Mouse (Mus musculus) neutrophil, adult 5-6 weeks (primary cell): ENCODE measurements around the gene Jdp2. TPM values are rescaled to one million over a fixed set of nuclear protein-coding genes. Genes with fewer than 3 reads are reported as not detected.

Experiments used
- ATAC-seq: fragments of 151-379, 151-347 bp; 2 replicates; pipeline ENCODE4 v1.8.0; 2017; ENCODE audit warnings: mild to moderate bottlenecking, moderate TSS enrichment; ENCODE audit not compliant: insufficient number of reproducible peaks, poor library complexity, low FRiP score, severe bottlenecking; ENCODE audit errors: extremely low read depth
- total RNA-seq: library from RNA; stranded (forward); fragments of 200-1000 nt; gene quantifications from 2 replicates; pipeline ENCODE4 v1.2.3, GENCODE M21; 2017

Gene Jdp2
- total RNA-seq, 1 experiment from 2014 or later: 67.7 TPM

DNA sequence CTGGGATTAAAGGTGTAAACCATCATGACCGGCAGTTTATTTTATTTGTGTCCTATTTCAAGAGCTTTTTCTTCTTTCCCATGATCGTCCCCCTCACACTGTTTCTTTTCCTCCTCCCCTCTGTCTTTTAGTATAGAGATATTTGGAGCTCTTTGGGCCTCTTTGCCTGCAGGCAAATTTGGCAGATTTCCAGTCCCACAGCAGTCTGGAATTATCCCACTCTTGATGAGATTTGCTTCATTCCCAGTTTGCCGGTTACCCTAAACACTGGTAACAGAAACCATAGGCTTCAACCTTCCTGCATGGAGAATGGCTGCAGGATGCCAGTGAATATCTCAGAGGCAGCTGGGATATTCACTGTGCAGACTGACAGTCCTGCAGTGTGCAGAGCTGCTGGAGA, 69.9 kb downstream of the Jdp2 start:
- no peak for ATAC-seq

- no peak for ATAC-seq
Observed at GRCm38 (mm10) chr12:85670080-85670479, 71.3 kb downstream of the Jdp2 start.

DNA sequence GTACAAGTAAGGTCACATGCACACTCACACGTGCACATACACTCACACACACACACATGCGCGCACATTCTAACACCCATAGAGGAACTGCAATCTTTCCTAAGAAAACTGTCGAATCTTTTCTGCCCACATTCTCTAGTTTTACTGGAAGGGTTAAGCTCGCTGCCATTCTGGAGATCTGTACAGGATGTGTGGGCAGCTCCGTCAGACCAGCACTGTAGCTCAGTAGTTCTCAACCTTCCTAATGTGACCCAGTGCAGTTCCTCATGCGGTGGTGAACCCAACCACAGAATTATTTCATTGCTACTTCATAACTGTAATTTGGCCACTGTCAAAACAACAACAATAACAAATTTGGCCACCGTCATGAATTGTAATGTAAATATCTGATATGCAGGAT, 75.1 kb downstream of the Jdp2 start:
- ATAC-seq: no peak

- no peak for ATAC-seq
Observed at GRCm38 (mm10) chr12:85679117-85679516, 80.3 kb downstream of the Jdp2 start.

DNA sequence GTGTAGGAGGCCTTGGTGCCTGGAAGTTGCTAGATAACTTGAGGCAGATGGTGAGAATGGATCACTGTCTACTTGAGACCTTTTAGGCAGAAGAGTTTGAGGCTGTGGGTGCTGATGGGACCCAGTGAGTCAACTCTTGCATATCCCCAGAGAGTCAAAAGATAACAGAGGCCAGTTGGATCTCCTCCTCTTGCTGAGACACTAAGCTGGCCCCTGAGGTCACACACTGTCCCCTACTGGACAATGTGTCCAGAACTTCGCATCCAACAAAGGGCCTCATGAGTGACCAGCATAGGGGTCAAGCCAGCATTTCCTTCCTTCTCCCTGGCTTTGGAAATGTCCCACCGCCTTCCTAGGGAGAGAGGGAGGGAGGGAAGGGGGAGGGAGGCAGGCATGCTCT, 81.0 kb downstream of the Jdp2 start:
- no peak for ATAC-seq

DNA sequence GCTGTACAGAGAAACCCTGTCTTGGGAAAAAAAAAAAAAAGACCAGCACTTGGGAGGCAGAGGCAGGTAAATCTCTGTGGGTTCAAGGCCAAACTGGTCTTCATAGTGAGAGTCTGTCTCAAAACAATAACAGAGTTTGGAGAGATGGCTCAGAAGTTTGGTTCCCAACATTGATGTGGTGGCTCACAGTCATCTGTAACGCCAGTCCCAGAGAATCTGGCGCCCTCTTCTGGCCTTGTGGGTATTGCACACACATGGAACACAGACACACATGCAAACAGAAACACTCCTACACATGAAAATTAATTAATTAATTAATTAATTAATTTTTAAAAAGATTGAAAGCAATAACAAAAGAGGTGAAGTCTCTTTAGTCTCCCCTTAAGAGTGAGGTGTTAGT, 83.5 kb downstream of the Jdp2 start:
- ATAC-seq: no peak

- no peak for ATAC-seq
Observed at GRCm38 (mm10) chr12:85684411-85685275, 85.8 kb downstream of the Jdp2 start.

DNA sequence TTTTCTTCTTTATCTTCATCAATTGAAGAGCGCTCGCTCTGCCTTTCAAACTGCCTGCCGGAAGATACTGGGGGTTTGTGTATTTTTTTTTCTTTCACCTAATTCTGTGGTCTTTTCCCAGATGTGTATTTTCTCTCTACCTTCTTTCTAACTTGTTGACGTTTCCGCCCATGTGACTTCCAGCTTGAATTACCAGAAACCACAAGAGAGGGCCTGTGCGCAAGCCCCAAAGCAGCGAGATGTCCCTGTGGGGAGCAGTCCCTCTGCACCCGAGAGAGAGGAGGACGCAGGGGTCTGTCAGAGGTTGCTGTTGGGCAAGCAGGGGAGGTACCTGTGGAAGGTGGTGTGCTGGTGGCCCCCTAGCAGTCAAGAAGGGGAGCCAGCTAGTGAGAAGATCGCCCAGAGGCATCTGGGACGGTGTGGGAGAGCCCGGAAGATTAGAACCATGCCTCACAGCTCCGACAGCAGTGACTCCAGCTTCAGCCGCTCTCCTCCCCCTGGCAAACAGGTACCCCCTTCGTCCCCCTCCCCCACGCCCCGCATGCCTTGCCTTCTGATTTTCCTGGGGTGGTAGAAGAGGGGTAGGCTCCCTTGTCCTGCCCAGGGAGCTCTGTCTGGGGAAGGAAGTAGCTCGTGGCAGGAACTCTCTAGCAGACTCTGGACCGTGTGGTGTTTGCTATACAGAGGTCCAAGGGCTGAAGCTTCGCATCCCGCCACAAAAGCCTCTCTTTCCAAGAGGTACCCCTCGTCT, 87.8 kb downstream of the Jdp2 start, which contains the start of gene Batf:
Gene Batf, plus strand, starts transcription at position 204 of the 751 bp plus-strand sequence.
- peak; percentile 49 for ATAC-seq

DNA sequence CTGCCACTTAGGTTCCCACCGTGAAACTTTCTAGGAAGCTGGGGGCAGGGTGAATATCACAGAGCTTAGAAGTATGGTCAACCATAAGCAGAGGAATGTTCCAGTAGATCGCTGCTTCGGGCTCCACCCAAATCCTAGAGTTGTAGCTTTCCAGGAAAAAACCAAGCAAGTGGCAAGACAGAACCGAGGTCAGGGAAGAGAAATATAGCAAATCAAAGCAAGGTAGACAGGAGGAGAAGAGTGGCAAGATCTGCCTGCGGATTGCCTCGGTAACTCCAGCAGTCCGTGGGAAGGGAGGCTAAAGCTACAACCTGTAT, 88.3 kb downstream of the Jdp2 start:
- no peak for ATAC-seq

DNA sequence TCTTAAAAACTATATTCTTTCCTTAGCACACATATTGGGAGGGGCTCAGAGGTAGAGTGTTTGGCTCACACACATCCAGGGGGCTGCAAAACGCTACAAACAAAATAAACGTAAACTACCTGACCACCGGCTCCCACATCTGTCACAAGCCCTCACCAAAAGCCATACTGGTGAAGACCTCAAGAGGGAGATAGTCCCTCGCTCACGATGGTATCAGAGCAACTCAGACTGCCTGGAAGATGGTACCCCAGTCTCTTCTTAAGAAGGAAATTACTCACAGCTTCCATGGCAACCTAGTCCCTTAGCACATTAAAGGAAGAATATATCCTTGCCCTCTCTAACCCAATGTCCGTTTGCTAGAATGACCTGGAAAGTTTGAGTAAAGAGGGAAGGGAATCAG, 89.0 kb downstream of the Jdp2 start:
- peak; percentile 44; the same call in 1 of the 2 replicates for ATAC-seq

Other genes with a start within 250 kb of the Jdp2 start
- 89.6 and 92.8 TPM in 2 replicates for gene Tmed10, start 224.2 kb upstream of the Jdp2 start, total RNA-seq
- gene Fos, start 125.1 kb upstream of the Jdp2 start, total RNA-seq: 1,256 and 1,280 TPM in 2 replicates
- gene Batf, start 87.6 kb downstream of the Jdp2 start, total RNA-seq: 48.5 and 55.7 TPM in 2 replicates
- not detected in 2 replicates for gene Flvcr2, start 147.5 kb downstream of the Jdp2 start, total RNA-seq
- 22.7 and 25.4 TPM in 2 replicates for gene Erg28, start 225.5 kb downstream of the Jdp2 start, total RNA-seq
- gene Ttll5, start 225.6 kb downstream of the Jdp2 start, total RNA-seq: 17.6 and 28.7 TPM in 2 replicates